Mouse (Mus musculus) frontal cortex, postnatal 10 days (tissue): ENCODE measurements around the gene Olfr1164.

ENCODE experiments used
- DNase-seq, 2 experiments: peaks; one replicate each; pipeline ENCODE4 v3.0.0; 2022; ENCODE audit warnings: low spot score in 2 of 2, mixed read lengths in 1 of 2

Olfr1164 gene

DNA sequence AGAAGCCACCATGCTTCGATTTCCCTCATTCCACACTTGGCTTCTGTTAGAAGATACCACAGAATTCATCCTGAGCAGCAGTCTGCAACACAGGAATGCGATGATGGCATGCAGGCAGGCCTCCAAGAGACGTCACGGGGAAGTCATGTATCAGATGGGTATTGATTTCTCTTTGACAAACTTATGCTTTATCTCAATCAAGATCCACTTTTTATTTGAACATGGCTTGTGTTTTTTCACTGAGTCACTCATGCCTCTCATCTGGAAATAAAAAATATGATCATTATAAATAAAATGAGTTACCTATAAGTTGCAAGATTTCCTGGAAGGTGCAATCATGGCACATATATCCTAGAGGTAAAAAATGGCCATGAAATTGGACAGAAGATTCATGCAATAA is at the start of gene Olfr1164:
Olfr1164 (minus strand) TSS at position 101 of the 400 bp plus-strand sequence.
- DNase-seq: no peak

DNA sequence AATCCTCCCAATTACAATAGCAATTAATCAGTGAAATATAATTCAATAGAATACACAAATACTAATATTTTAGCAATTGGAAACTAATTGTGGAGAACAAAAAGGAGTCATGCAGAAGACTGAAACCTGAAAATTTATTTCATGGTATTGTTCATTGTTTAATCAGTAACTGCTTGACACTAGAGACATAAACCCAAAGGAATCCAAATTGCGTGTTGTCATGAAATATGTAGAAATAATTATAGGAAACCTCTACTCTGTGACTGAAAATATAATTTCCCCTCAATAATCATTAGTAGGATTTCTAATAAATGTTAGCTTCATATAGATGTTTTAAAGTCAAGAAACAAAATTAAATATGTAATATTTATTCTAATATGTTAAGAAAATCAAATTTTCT is 34.4 kb upstream of the Olfr1164 start, which contains the start of gene Olfr1166:
Olfr1166 (minus strand) TSS at position 101 of the 400 bp plus-strand sequence.
- no peak for DNase-seq

DNA sequence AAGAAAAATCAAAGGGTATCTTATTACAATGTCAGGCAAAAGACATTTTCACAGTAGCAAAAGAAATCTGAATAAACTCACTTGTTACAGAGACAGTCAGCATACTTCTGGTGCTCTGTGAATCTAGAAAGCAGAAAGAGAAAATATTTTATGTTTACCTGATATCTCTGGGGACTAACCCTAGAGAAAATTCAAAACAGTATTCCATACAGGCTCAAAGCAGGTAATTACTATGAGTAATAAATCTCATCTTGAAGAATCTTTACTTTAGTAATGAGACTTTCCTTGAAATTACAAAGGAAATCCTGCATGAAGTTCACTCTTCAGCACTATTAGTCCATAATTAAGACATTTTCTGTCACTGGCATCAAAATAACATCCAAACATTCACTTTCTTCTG is 22.0 kb downstream of the Olfr1164 start, which contains the start of gene Olfr1163:
Olfr1163 (minus strand) TSS at position 101 of the 400 bp plus-strand sequence.
- DNase-seq: no peak

DNA sequence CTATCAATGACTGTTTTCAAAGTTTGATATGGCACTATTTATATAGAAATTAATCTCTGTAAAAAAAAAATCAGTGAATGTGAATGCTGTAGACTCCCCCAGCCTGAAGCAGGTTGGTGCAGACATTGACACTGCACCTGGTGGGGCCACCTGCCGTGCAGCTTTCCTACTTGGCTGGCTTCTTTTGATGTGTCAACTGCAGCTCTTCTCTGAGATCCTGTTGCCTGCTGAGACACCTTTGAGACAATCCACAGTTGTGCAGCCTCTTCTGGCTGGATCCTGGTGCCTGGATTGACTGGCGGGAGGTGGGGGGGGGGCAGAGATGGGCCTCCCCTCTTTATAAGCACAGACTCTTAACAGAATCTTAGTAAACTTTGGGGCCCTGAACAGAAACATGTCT is 30.2 kb downstream of the Olfr1164 start:
- no peak for DNase-seq

DNA sequence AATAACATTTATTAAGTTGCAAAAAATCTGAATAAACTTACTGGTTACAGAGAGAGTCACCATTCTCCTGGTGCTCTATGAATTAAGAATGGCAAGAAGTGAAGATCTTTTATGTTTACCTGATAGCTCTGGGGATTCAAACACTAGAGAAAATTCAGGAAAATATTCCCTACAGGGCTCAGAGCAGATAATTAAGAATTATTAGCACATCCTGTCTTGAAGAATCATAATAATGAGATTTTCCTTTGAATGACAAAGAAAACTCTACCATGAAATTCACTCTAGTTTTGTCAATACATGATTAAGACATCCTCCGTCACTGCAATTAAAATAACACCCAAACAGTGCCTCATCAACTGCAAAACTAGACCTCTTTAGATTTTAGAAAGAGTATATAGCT is 42.7 kb downstream of the Olfr1164 start, which contains the start of gene Olfr1162:
Olfr1162 (minus strand) TSS at position 101 of the 400 bp plus-strand sequence.
- DNase-seq: no peak
